Mouse (Mus musculus) ES-E14 (cell line): ENCODE data around the gene Bsn.

ENCODE experiments used
- CHD2 ChIP-seq: IDR thresholded peaks from 2 replicates; pipeline ENCODE4 v1.6.1; 2014; ENCODE audit warnings: mild to moderate bottlenecking, low read depth, low read length, inconsistent platforms
- MAFK ChIP-seq: IDR thresholded peaks from 2 replicates; pipeline ENCODE4 v1.6.1; 2014; ENCODE audit warnings: mild to moderate bottlenecking, low read depth, low read length, inconsistent platforms; ENCODE audit not compliant: insufficient read depth
- ZNF384 ChIP-seq: IDR thresholded peaks from 2 replicates; pipeline ENCODE4 v1.6.1; 2012; ENCODE audit warnings: low read depth, low read length, inconsistent platforms

DNA sequence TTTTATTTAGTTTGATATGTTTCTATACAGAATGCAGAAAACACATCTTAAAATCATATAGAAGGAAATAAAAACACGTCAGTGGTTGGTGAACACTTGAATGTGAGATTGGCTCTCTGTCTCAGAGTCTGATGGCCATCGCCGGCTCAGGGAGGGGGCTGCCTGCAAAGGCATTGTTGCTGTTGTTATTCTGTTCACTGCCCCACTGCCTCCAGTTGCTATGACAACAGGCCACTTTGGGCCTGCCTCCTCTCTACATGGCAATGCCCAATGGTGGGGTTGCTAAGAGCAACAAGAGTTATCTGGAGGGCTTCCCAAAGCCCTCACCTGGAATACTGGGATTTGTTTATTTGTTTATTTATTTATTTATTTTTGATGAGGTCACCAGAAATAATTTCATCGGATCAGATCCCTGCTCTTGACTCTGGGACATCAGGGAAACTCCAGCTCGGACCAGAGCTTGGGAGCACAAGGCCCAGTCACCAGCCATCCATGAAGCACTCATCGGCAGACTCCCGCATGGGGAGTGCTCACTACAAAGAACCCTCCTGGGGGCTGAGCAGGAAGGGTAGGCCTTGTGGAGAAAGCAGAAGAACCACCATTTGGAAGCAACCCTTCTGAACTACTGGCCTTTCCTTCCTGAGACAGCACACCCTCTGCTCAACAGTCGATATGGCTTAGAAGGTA, 14.8 kb upstream of the Bsn start:
- TF ChIP-seq ZNF384 (no peak), CHD2 (no peak), MAFK (no peak)
